Mouse (Mus musculus): ENCODE data around the gene Mtrr.

- no peak for TF ChIP-seq CTCF (IDR thresholded peaks at IDR 0.05; ENCODE audit: insufficient read depth, low read depth, low read length)
- TF ChIP-seq POLR2A (IDR thresholded peaks at IDR 0.05; ENCODE audit: insufficient read depth, low read depth, low read length): no peak
Measured at GRCm38 (mm10) chr13:68627041-68627440, 45.1 kb upstream of the Mtrr start.

All from olfactory bulb, adult 2 months (tissue).